Mouse (Mus musculus) adrenal gland, postnatal 25 days (tissue): ENCODE results near the gene Abhd14a. TPM values are rescaled to one million over a fixed set of nuclear protein-coding genes. Genes with fewer than 3 reads are reported as not detected.

Source experiments
- DNase-seq: peaks from one replicate; pipeline ENCODE4 v3.0.0; 2021; ENCODE audit warnings: mixed read lengths
- total RNA-seq: library from RNA; stranded (reverse); gene quantifications from 2 replicates; pipeline ENCODE4 v1.2.3, GENCODE M21; 2021

Abhd14a gene
- total RNA-seq, 1 experiment from 2014 or later, result 23.1 TPM

DNA sequence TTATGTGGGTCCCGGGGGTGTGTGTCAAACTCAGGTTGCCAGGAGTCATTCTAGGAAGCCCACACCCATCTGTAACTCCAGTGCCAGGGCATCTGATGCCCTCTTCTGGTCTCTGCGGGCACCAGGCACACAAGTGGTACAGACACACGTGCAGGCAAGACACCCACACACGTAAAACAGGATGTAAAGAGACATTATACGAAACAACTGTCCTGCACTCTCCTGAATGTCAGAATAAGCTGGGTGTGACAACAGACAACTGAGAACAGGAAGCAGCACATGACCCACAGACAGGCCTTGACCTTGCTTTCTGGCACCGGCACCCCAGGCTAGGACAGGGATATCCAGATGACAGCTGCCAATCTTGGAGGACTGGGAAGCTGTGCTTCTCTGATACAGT lies 21.8 kb upstream of the Abhd14a start:
- no peak for DNase-seq

DNA sequence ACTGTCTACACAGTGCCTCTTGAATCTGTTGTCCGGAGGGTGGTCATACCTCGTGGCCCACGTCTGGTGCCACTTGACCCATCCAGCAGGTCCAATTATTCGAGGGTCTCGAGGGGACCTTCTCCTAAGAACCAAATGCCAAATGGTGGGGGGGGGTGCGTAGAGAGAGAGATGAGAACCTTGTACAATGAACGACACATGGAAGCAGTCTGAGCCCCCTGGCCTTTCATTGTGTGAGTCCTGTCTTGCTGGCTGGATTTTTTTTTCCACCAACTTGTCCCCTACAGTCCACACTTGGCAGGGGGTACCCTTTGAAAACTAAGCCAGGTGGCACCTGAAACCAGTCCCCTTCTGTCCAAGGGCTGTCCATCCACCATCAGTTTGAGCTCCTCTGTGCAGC lies 20.3 kb upstream of the Abhd14a start:
- no peak for DNase-seq

DNA sequence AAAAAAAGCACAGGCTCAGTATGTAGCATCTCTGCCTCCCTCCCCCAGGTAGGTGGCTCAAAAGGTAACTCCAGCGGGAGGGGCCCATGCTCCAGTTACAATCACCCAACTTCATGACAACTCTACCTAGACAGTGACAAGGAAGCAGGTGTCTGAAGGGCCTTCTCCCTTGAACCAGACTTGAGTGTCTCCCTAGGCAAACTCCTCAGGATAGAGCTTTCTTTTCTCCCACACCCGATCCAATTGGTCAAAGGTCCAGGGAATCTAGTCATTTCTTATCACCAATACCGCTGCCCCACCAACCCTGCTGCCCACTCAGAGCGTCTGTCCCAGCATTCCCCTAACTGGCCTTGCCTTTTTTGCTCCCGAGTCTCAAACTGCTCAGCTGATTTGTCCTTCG lies 19.2 kb upstream of the Abhd14a start:
- DNase-seq, result no peak

DNA sequence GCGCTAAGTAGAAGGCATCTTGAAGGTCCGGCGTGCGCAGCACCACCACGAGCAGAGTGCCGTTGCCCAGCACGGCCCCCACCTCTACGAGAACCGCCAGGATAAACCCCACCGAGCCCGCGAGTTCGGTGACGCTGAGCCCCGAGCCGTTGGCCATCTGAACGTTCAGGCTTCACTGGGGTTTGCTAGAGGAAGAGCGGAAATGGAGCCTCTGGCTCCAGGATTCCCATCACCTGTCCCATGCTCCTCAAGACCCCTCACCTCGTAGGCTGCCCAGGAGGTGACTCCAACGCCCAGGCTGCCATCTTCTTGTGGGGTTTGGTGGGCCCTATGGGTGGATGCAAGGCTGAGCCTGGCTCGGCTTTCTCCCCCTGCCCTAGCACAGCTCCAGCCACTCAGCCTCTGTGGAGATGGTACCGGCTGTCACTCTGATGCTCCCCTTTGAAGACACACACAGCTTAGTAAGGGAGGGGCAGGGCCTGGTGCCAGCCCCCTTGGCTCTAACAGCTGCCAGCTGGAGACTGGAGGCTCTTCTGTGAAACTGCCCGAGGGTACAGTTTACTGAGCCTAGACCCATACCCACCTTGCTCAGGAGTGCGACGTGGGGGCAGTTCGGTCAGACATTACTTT lies 18.2 kb upstream of the Abhd14a start, which contains the start of gene Gpr62:
Gpr62 (minus strand) TSS at position 368 of the 630 bp plus-strand sequence.
- peak; percentile 28 for DNase-seq

DNA sequence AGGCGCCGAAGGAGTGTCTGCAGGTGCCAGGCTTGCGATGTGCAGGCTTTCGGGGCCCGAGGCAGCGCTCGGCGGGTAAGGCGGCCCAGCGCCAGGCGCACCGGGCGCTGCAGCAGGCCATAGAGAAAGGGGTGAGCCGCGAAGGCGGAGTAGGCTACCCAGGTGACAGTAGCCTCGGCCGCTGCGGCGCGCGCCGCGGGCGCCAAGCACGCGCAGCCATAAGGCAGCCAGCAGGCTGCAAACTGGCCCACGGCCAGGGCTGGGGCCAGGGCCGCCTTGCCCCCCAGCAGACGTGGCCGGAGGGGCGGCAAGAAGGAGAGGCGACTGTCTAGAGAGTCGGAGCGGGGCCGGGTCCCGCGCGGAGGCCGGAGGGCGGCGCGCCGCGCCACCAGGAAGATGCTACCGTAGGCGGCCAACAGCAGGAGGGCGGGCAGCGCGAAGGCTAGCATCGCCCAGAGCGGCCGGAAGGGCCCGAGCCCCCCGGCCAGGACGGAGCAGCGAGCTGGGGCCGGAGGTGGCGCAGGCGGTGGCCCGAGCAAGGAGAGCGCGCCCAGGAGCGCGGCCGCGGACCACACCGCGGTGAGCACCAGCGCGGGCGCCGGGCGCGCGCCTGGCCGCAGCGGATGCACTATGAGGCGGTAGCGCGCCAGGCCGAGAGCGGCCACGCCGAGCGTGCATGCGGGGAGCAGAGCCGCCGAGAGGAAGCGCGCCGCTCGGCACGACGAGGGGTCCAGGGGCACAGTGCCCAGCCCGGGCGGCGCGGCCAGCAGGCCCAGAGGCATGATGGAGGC lies 17.5 kb upstream of the Abhd14a start:
- DNase-seq, result peak; percentile 62

DNA sequence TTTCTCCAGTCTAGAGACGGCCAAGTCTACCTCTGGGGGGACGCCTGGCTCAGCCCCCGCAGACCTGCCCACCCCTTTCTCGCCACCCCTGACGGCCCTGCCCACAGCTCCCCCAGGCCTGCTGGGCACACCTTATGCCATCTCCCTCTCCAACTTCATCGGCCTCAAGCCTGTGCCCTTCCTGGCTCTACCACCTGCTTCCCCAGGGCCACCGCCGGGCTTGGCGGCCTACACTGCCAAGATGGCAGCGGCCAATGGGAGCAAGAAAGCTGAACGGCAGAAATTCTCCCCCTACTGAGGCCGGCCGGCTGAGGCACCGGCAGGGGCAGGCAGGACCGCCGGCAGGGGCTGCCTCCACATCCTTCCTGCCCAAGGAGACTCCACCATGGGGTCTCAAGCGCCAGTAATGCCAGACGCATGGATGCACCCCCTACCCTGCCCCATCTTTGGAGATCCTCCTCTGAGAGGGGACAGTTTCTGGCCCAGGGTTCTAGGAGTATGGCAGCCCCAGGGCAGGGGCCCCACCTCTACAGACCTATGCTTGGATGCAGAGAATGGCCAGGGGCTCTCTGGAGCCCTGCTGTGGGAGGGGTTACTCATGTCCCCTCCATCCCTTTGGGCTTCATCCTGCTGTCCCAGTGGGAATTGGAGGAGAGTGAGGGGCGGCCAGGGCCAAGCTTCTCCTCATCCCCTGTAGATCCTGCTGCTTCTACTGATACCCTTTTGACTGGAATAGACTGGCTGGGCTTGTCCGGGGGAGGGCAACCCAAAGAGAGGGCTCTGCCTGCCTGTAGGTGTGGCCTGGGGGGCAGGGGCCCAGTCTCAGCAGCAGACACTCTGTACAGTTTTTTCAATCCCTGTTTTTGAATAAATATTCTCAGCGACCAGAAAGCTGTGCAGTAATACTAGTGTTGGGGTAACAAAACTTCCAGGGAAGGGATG lies 15.9 kb upstream of the Abhd14a start:
- DNase-seq, result peak; percentile 21

DNA sequence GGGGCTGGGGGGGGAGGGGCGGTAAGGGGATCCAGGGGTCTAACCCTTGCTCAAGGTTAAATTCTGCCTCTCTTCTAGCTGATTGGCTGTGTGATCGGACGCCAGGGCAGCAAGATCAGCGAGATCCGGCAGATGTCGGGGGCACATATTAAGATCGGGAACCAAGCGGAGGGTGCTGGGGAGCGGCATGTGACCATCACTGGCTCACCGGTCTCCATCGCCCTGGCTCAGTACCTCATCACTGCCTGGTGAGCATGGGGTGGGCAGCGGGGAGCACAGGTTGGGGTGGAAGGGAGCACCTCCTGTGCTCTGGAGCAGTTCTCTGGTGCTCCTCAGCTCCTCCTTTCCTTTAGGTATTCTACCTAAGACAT lies 14.9 kb upstream of the Abhd14a start:
- DNase-seq, result no peak

DNA sequence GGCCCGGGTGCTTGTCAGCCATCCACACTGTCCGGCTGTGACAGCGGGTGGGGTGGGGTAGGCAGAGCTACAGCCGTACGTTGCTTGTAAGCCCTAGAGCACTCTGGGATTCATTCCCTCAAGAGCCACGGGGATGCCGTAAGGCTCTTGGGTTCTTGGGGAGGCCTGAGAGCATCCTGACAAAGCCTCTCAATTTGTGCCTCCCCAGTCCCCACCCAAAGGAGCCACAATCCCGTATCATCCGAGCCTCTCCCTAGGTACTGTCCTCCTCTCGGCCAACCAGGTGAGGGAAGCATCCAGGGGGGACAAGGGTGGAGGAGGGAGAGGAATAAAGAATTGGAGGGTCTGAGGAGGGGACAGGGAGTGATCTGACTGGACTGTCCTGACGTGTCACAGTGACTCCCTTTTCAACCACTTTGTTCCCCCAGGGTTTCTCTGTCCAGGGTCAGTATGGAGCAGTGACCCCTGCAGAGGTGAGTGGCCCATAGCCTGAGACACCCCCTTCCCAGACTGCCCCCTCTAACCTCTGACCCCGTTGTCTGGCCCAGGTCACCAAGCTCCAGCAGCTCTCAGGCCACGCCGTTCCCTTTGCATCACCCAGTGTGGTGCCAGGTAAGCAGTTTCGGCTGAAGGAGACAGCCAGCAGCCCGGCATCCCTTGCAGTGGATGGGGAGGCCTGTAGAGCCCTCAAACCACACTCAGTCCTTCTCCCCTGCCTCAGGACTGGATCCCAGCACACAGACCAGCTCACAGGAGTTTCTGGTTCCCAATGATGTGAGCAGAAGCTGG lies 14.4 kb upstream of the Abhd14a start:
- no peak for DNase-seq

DNA sequence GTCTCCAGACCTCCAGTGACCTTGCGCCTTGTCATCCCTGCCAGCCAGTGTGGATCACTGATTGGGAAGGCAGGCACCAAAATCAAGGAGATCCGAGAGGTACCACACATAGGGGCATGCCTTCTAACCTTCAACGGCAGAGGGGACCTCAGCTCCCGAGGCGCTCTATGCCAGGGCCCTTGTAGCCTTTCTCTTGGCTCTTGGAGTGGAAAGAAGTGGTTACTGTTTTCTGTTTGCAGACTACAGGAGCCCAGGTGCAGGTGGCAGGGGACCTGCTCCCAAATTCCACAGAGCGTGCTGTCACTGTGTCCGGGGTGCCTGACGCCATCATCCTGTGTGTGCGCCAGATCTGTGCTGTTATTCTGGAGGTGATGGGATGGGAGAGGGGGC lies 13.5 kb upstream of the Abhd14a start:
- no peak for DNase-seq

DNA sequence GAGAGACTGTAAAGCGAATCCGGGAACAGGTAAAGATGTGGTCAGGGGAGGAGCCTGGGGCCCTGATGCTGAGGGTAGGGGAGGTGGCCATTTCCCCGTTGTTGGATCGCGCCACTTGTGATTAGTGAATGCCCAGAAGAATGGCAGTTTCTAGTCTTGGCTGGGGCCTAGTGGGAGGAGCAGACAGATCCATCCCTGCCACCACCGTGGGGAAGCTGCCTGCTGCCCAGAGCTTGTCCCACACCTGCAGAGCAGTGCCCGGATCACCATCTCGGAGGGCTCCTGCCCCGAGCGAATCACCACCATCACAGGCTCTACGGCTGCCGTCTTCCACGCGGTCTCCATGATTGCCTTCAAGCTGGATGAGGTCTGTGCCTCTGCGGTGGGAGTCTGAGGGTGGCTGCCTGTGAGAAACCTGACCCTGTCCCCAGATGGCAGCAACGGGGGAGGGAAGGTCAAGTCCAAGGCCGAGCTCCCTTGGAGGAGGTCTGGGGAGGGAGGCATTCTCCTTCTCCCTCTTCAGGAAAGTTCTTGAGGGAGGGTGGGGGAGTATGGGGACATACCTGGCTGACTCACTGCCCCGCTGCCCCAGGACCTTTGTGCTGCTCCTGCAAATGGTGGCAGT lies 13.0 kb upstream of the Abhd14a start:
- DNase-seq, result no peak

DNA sequence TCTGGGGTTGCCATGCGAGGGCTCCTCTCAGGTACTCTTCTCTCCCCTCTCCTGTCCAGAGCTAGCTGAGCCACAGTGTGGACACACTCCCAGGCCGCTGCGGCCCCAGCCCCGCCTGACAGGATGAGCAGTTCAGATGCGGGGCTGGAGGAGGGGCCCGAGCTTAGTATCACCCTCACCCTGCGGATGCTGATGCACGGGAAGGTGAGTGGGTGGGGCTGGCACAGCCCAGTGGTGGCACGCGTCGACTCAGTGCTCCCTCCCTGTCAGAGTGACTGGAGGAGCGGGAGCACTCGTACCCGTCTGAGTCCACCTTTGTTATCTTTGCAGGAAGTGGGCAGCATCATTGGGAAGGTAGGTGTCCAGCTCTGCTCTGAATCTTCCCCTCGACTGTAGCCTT lies 12.5 kb upstream of the Abhd14a start:
- DNase-seq, result no peak

DNA sequence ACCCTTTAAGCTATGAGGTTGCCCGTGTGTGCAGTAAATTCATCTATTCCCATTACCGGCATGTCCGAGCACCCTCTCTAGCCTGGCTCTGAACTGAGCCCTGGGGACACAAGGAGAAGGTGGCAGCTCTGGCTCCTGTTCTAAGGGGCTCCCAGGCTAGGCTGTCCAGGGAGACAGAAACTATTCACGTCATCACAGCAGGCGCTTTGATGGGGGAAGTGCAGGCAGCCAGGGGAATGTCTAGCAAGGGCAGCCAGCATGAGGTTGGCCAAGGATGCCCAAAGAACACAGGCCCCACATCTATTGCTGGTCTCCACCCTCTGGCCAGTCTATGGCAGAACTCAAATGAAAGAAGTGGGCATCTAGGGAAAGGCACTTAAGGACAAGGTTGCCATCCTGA lies 10.4 kb upstream of the Abhd14a start:
- DNase-seq, result no peak

DNA sequence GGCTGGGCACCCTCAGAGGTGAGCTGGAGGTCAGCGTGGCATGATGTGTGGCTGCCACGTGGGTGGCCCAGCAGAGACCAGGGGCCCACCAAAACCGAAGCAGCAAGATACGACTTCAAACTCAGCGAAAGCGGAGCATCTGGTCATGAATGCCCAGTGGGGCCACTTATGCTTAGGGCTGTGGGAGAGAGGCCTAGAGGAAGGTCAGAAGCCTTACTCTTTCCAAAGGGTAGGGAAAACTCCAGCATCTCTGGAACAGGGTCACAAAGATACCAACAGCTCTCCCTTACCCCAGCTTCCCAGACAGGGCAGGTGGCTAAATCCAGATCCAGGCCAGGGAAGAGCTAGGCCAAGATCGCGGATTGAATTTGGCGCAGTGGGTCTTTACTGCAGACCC lies 9.7 kb upstream of the Abhd14a start:
- no peak for DNase-seq

DNA sequence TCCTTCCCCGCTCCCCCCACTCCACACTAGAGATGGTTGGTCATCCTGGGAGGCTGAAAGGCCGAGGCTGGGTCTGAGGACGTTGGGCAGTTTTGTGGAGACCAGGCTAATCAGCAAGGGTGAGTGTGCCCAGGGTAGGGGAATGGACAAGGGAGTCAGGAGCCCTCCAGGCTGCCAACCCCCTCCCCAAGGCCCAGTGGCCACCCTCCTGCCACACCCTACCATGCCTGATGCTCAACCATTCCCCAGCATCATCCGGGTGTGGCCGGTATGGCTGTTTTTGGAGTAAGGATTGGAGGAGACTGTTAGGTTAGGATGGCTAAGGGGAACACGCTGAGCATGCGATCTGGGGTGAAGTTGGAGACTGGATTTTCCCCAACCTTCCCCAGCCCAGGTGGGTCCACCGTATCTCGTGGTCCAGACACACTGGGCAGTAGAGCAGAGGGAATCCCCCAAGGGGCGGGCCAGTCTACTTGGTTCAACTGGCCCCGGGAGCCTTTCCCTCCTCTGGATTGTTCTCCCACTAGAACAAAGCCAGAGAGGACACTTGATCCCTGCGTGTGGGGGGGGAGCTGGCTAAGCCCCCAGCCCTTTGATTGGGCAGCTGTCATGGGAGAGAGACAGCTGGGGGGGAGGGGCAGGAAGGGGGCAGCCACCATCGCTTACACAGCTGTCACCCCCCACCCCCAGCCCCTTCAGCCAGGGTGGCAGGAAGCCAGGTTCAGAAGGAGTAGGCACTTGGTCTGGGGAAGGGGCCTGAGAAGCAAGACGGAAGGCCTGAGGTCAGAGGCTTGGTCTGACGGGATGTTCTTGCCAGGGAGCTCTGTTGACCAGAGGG lies 9.1 kb upstream of the Abhd14a start:
- DNase-seq, result no peak

DNA sequence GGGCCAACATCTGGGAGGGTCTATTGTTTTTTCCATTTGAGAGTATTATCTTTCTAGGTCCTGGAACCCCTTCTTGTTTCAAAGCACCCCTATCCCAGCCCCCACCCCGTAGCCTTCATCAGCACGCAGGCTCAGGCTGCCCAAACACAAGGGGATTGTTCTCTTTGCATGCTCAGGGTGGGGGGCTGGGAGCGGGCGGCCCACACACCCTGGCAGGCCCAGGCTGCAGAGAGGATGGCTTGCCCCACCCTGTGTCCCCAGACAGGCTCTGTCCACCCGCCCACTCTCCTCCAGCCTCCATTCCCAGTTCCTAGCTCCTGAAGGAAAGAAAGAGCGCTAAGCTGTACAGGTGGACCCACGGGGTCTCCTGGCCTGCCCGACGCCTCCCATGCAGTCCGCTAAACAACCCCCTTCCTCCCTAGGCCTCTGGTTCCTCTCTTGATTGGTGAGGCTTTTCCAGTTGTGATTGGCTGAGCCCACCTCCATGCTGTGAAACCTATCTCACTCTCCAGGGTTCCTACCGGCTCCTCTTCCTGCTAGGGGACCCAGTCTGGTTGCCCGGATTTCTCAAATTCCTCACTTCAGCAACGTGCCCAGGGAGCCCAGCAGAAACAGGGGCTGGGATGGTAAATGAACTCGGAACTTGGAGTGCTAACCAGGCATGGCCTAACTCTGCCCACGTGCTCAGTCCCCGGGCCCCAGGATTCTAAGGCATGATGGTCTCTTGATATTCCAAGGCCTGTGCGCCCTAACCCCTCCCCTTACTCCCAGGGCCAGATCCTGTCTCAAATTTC lies 7.6 kb upstream of the Abhd14a start:
- no peak for DNase-seq

DNA sequence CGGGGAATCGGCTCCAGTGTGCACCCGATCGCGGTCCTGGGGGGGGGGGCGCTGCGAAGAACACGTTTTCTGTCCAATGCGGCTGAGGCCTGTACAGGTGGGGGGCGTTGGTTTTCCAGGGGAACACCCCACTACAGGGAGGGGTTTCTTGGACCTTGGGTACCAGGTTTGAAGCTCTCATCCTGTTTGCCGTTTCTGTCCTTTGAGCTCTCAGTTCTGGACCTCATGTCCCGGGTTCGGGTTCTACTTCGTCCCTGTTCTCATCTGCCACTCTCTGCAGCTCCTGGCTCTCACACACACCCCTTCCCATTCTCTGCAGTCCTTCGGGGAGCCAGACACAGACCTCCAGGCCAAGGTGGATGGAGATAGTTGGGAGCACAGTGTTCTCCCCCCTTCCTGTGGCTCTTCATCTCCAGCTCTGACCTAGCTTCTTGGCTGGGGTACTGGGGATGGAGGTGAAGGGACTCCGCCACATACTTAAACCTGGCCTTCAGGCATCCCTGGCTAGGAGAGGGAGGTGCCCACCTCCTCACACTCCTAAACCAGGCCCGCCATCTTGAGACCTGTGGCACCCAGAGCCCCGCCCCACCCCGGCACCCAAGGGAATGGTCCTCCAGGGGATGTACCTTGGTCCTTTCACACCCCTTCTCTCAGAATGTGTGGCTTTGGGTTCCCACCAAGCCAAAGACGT lies 6.7 kb upstream of the Abhd14a start:
- DNase-seq, result no peak

DNA sequence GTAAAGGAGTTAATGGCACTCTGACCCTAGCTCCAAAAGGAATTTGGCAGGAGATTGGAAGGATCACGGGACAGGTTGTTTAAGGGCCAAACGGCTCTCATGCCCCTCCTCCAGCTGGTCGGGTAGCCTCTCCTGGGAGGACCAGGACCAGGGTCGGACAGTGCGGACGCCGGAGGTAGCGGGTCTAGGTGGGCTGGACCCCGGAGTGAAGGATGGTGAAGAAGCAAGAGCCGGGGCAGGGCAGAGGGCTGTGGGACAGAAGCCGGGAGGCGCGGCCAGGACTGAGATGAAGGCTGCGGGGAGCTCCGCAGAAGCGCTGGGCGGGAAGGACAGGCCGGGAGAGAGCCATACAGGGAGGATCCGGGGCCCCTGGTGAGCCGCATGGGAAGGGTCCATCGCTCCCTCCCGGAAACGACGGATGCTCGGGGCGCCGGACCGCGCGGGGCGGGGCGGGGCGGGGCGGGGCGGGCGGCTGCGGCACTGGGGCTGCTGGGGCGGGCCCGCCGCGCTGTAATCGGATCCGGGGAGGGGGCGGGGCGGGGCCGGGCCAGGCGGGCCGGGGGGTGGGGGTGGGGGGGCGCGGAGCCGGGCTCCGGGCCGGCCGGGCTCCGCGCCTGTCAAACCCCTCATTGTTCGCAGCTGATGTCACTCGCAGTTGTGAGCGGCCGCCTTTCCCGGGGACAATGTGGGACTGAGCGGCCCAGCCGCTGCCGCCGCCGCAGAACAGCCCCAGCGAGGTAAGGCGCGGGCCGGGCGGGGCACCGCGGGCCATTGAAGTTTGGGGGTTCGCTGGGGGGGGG lies 6.0 kb upstream of the Abhd14a start, which contains the start of gene Pcbp4:
Pcbp4 (plus strand) TSS at position 21 of the 800 bp plus-strand sequence.
- DNase-seq, result peak; percentile 66

DNA sequence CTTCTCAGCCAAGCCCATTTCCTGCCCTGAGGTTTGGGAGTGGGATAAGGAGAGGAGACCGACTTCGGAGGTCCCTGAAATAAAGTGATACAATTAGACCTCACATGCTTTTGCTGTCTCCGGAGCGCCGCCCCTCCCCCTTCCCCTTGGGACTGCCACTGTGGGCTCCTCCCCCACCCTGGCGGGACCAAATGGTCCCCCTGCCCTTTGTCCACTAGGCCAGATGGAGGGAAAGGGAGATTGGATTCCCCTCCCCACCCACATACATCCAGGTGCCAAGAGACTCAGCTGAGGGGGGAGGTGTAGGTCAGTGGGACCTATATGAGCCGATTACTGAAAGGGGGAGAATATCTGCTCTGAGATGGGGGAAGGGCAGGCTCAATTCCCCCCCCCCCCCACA lies 5.3 kb upstream of the Abhd14a start:
- DNase-seq, result peak; percentile 42
